Mouse (Mus musculus) liver, embryonic 14.5 days (tissue): Measurements from ENCODE around the gene Ltc4s. TPM values are rescaled to one million over a fixed set of nuclear protein-coding genes. Genes with fewer than 3 reads are reported as not detected.

Experiments
- ATAC-seq: fragments of 200-750 bp; cut with Nextera tagmentation; 2 replicates; pipeline ENCODE4 v1.8.0; 2017; ENCODE audit warnings: moderate number of reproducible peaks, mild to moderate bottlenecking, moderate library complexity; ENCODE audit not compliant: insufficient read depth
- DNase-seq, 3 experiments: peaks; one replicate each; pipeline ENCODE4 v3.0.0-alpha.2; 2012 to 2013; ENCODE audit warnings: low read depth in 3 of 3, low spot score in 3 of 3
- H3K27ac ChIP-seq: fragments of 300-500 bp; sonication (generic); 2 replicates; pipeline ENCODE4 v1.5.1; 2014; ENCODE audit warnings: moderate library complexity, mild to moderate bottlenecking, control low read depth, inconsistent platforms
- H3K27me3 ChIP-seq: fragments of 300-500 bp; sonication (generic); 2 replicates; pipeline ENCODE4 v1.6.1; 2014; ENCODE audit warnings: mild to moderate bottlenecking, low read length, moderate library complexity; ENCODE audit not compliant: control insufficient read depth, insufficient read depth
- H3K36me3 ChIP-seq: fragments of 300-500 bp; sonication (generic); replicated peaks from 2 replicates; pipeline ENCODE4 v1.6.1; 2014; ENCODE audit warnings: low read depth; ENCODE audit not compliant: control insufficient read depth, insufficient read depth
- H3K4me1 ChIP-seq, 2 experiments: fragments of 200-500 bp in 1 of 2; fragments of 300-500 bp in 1 of 2; sonication (generic) in 1 of 2; replicated peaks; 2 replicates each; pipeline ENCODE4 v1.6.1; 2012 to 2014; ENCODE audit warnings: antibody characterized with exemption in 1 of 2, inconsistent platforms in 1 of 2, low read length in 1 of 2; ENCODE audit not compliant: control insufficient read depth in 2 of 2, insufficient read depth in 2 of 2
- H3K4me2 ChIP-seq: fragments of 300-500 bp; sonication (generic); 2 replicates; pipeline ENCODE4 v1.6.1; 2014; ENCODE audit warnings: low read depth, mild to moderate bottlenecking, control low read depth, moderate library complexity
- H3K4me3 ChIP-seq, 2 experiments: fragments of 200-500 bp in 1 of 2; fragments of 300-500 bp in 1 of 2; sonication (generic) in 1 of 2; 2 replicates each; pipeline ENCODE4 v1.5.1; 2012 to 2014; ENCODE audit warnings: low read depth in 2 of 2, low read length in 2 of 2, mild to moderate bottlenecking in 2 of 2, control low read depth in 1 of 2, inconsistent platforms in 1 of 2, moderate library complexity in 1 of 2; ENCODE audit not compliant: insufficient read depth in 1 of 2
- H3K9ac ChIP-seq: fragments of 300-500 bp; sonication (generic); replicated peaks from 2 replicates; pipeline ENCODE4 v1.6.1; 2014; ENCODE audit warnings: mild to moderate bottlenecking, control low read depth, moderate library complexity
- H3K9me3 ChIP-seq: fragments of 300-500 bp; sonication (generic); 2 replicates; pipeline ENCODE4 v1.6.1; 2016; ENCODE audit warnings: low read length, mixed read lengths; ENCODE audit not compliant: control insufficient read depth
- CTCF ChIP-seq: IDR thresholded peaks from 2 replicates; pipeline ENCODE4 v1.5.1; 2016; ENCODE audit warnings: antibody characterized with exemption, low read depth, control low read depth
- EP300 ChIP-seq: IDR thresholded peaks from 2 replicates; pipeline ENCODE4 v1.6.1; 2016; ENCODE audit warnings: antibody characterized with exemption, low read depth
- WGBS: fragments of 180-500 bp; shearing (Covaris S2); extraction: QIAGEN DNeasy Blood & Tissue Kit; methylation state at CpG from one replicate; pipeline ENCODE4 v1.1.7; 2014; ENCODE audit not compliant: insufficient replicate concordance; 5-methylcytosine and 5-hydroxymethylcytosine counted together
- polyA plus RNA-seq, 2 experiments: library from polyadenylated mRNA; depleted of rRNA in 1 of 2; stranded (reverse) in 1 of 2; unstranded in 1 of 2; fragments of >200 nt; fragmentation: Nextera tagmentation in 1 of 2; extraction: Ambion mirVana in 1 of 2; gene quantifications; 2 replicates each; pipeline versions ENCODE4 v1.2.1 to v1.2.3; 2012 to 2014

The Ltc4s gene
- polyA plus RNA-seq, 2 experiments, result 0.54 to 0.83 TPM

- TF ChIP-seq CTCF (no peak), EP300 (no peak)
- H3K9me3 ChIP-seq, result no peaks in the 10 kb centered on the region
- no peaks in the 10 kb centered on the region for H3K27me3 ChIP-seq
- 71% methylated on average over 1 of the region's 1 CpGs for WGBS
- H3K27ac ChIP-seq, result no peak overlapping the region
- H3K36me3 ChIP-seq, result peaks cover 9% of the 10 kb centered on the region
- ATAC-seq, result no peak
- H3K4me1 ChIP-seq, result no peaks in the 10 kb centered on the region
- no peak overlapping the region for H3K9ac ChIP-seq
- no peak for DNase-seq
- H3K4me2 ChIP-seq, result no peak overlapping the region
- no peak overlapping the region for H3K4me3 ChIP-seq
Observed at GRCm38 (mm10) chr11:50253393-50253792, 15.0 kb upstream of the Ltc4s start.

- 61% methylated on average over 11 of the region's 11 CpGs for WGBS
- no peaks in the 10 kb centered on the region for H3K4me1 ChIP-seq
- peaks cover 4% of the 10 kb centered on the region for H3K36me3 ChIP-seq
- no peak overlapping the region for H3K4me2 ChIP-seq
- H3K4me3 ChIP-seq, result no peak overlapping the region
- H3K27ac ChIP-seq, result no peak overlapping the region
- no peaks in the 10 kb centered on the region for H3K9me3 ChIP-seq
- no peak overlapping the region for H3K9ac ChIP-seq
- ATAC-seq, result no peak
- H3K27me3 ChIP-seq, result no peaks in the 10 kb centered on the region
- no peak for TF ChIP-seq EP300
- TF ChIP-seq CTCF, result no peak
- no peak for DNase-seq
Observed at GRCm38 (mm10) chr11:50252684-50253265, 14.4 kb upstream of the Ltc4s start.

- ATAC-seq (no peak), DNase-seq (no peak)
Observed at GRCm38 (mm10) chr11:50252166-50252565, 13.8 kb upstream of the Ltc4s start.

GRCm38 (mm10) chr11:50248473-50249171 is 10.2 kb upstream of the Ltc4s start:
- Histone ChIP-seq H3K36me3 (no peaks in the 10 kb centered on the region), H3K27me3 (no peaks in the 10 kb centered on the region), H3K4me2 (no peak overlapping the region), H3K9ac (no peak overlapping the region), H3K4me3 (no peak overlapping the region), H3K27ac (no peak overlapping the region), H3K4me1 (no peaks in the 10 kb centered on the region), H3K9me3 (no peaks in the 10 kb centered on the region)
- ATAC-seq, result no peak
- DNase-seq, result no peak
- 68% methylated on average over 7 of the region's 7 CpGs for WGBS
- TF ChIP-seq EP300 (no peak), CTCF (no peak)

More at GRCm38 (mm10) chr11:50252166-50252565, 13.8 kb upstream of the Ltc4s start:
- TF ChIP-seq EP300, result no peak
- no peak for TF ChIP-seq CTCF
- Histone ChIP-seq H3K4me2 (no peak overlapping the region), H3K9me3 (no peaks in the 10 kb centered on the region), H3K36me3 (peaks cover 4% of the 10 kb centered on the region; the same call in 1 of the 2 replicates), H3K9ac (no peak overlapping the region), H3K27ac (no peak overlapping the region), H3K4me1 (no peaks in the 10 kb centered on the region), H3K4me3 (no peak overlapping the region), H3K27me3 (no peaks in the 10 kb centered on the region)
- WGBS, result 58% methylated on average over 3 of the region's 3 CpGs

- 70% methylated on average over 5 of the region's 5 CpGs for WGBS
- no peaks in the 10 kb centered on the region for H3K27me3 ChIP-seq
- H3K4me1 ChIP-seq, result peaks cover 0 to 3% of the 10 kb centered on the region in 2 experiments; a peak in 1 of 4 replicates
- H3K36me3 ChIP-seq, result no peaks in the 10 kb centered on the region
- H3K4me2 ChIP-seq, result no peak overlapping the region
- TF ChIP-seq CTCF, result no peak
- no peak for DNase-seq
- H3K9ac ChIP-seq, result no peak overlapping the region
- no peak overlapping the region for H3K4me3 ChIP-seq
- no peaks in the 10 kb centered on the region for H3K9me3 ChIP-seq
- H3K27ac ChIP-seq, result no peak overlapping the region
- ATAC-seq, result no peak
Observed at GRCm38 (mm10) chr11:50245269-50245668, 6.9 kb upstream of the Ltc4s start.
